Mouse (Mus musculus) bone marrow macrophage, adult 2 months (primary cell): ENCODE data around the gene Ift52.

Source experiments
- CTCF ChIP-seq: IDR thresholded peaks from 2 replicates; pipeline ENCODE4 v1.5.1; 2012; ENCODE audit warnings: low read depth, mild to moderate bottlenecking, low read length, moderate library complexity
- POLR2A ChIP-seq: IDR thresholded peaks from 2 replicates; pipeline ENCODE4 v1.6.1; 2012; ENCODE audit warnings: mild to moderate bottlenecking, low read depth, low read length, borderline replicate concordance

DNA sequence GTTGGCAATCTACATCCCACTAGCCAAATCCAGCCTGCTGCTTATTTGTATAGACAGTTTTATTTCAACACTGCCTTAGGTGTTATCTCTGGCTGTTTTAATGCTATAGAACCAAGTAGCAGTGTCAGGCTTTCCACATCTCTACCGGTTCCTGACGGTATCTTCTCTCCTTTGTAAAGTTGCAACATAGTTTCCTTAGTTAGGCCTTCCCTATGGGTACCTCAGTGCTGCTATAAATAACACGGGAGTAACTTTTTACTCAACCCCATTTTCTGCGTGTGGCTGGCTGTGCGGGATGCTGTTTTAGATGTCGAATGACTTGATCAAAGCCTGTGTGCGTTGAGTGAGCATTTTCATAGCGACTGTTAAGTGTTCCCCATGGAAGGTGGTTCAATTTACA is 69.4 kb downstream of the Ift52 start:
- TF ChIP-seq CTCF: no peak
- no peak for TF ChIP-seq POLR2A
